Mouse (Mus musculus) limb, embryonic 14.5 days (tissue): ENCODE measurements around the gene Tctex1d1. TPM values are rescaled to one million over a fixed set of nuclear protein-coding genes. Genes with fewer than 3 reads are reported as not detected.

Experiments
- ATAC-seq: fragments of 200-750 bp; cut with Nextera tagmentation; 2 replicates; pipeline ENCODE4 v1.8.0; 2017; ENCODE audit warnings: low read depth, moderate number of reproducible peaks, moderate TSS enrichment; ENCODE audit not compliant: low FRiP score
- DNase-seq: peaks from one replicate; pipeline ENCODE4 v3.0.0-alpha.2; 2015; ENCODE audit warnings: low spot score
- H3K27ac ChIP-seq: fragments of 300-500 bp; sonication (generic); replicated peaks from 2 replicates; pipeline ENCODE4 v1.5.1; 2014; ENCODE audit warnings: low read depth, mild to moderate bottlenecking, low read length, moderate library complexity, mixed read lengths
- H3K27me3 ChIP-seq: fragments of 300-500 bp; sonication (generic); 2 replicates; pipeline ENCODE4 v1.6.1; 2014; ENCODE audit warnings: low read length, mixed read lengths; ENCODE audit not compliant: control insufficient read depth, insufficient read depth
- H3K36me3 ChIP-seq: fragments of 300-500 bp; sonication (generic); 2 replicates; pipeline ENCODE4 v1.6.1; 2014; ENCODE audit warnings: mild to moderate bottlenecking, low read length, moderate library complexity, mixed read lengths; ENCODE audit not compliant: control insufficient read depth, insufficient read depth
- H3K4me1 ChIP-seq: fragments of 300-500 bp; sonication (generic); 2 replicates; pipeline ENCODE4 v1.6.1; 2014; ENCODE audit warnings: antibody characterized with exemption, low read length, mixed read lengths; ENCODE audit not compliant: control insufficient read depth, insufficient read depth
- H3K4me2 ChIP-seq: fragments of 300-500 bp; sonication (generic); replicated peaks from 2 replicates; pipeline ENCODE4 v1.6.1; 2014; ENCODE audit warnings: low read depth, mild to moderate bottlenecking, low read length, moderate library complexity; ENCODE audit not compliant: severe bottlenecking
- H3K4me3 ChIP-seq: fragments of 300-500 bp; sonication (generic); replicated peaks from 2 replicates; pipeline ENCODE4 v1.5.1; 2014; ENCODE audit warnings: low read length
- H3K9ac ChIP-seq: fragments of 300-500 bp; sonication (generic); 2 replicates; pipeline ENCODE4 v1.6.1; 2014; ENCODE audit warnings: mild to moderate bottlenecking, low read depth, low read length, moderate library complexity; ENCODE audit not compliant: severe bottlenecking
- H3K9me3 ChIP-seq: fragments of 300-500 bp; sonication (generic); 2 replicates; pipeline ENCODE4 v1.6.1; 2016; ENCODE audit warnings: low read length; ENCODE audit not compliant: control insufficient read depth
- POLR2A ChIP-seq: fragments of 200-500 bp; IDR thresholded peaks from 2 replicates; pipeline ENCODE4 v1.8.0; 2012; ENCODE audit warnings: inconsistent platforms, mild to moderate bottlenecking, moderate library complexity, borderline replicate concordance; ENCODE audit not compliant: insufficient read depth, insufficient read length; ENCODE audit errors: extremely low read depth
- WGBS: fragments of 180-500 bp; shearing (Covaris S2); extraction: QIAGEN DNeasy Blood & Tissue Kit; methylation state at CpG from one replicate; pipeline ENCODE4 v1.1.7; 2014; 5-methylcytosine and 5-hydroxymethylcytosine counted together
- polyA plus RNA-seq, 2 experiments: library from polyadenylated mRNA; depleted of rRNA in 1 of 2; stranded (reverse) in 1 of 2; unstranded in 1 of 2; fragments of >200 nt; fragmentation: Nextera tagmentation in 1 of 2; extraction: Ambion mirVana in 1 of 2; gene quantifications; 2 replicates each; pipeline versions ENCODE4 v1.2.1 to v1.2.3; 2012 to 2014

Gene Tctex1d1
- polyA plus RNA-seq, 2 experiments: 0.30 to 0.56 TPM

DNA sequence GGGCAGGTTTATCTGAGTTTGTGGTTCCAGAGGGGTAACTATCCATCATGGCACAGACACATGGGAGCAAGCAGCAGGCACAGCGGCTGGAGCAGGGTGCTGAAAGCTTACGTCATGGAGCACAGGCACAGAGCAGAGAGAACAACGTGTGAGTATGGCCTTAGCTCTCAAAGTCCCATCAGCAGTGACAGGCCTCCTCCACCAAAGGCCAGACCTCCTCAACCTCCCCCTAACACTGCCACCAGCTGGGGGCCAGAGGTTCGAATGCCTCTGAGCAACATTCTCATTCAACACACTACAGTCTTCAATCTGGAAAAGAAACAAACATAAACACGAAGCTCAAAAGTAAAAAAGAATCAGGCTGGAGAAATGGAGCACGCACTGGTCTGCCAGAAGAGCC is 10.1 kb downstream of the Tctex1d1 start:
- Histone ChIP-seq H3K36me3 (no peaks in the 10 kb centered on the region), H3K4me2 (no peak overlapping the region), H3K4me3 (no peak overlapping the region), H3K9ac (no peak overlapping the region), H3K27me3 (no peaks in the 10 kb centered on the region), H3K27ac (no peak overlapping the region), H3K9me3 (no peaks in the 10 kb centered on the region), H3K4me1 (no peaks in the 10 kb centered on the region; the same call in 1 of the 2 replicates)
- 75% methylated on average over 6 of the region's 6 CpGs for WGBS
- no peak for TF ChIP-seq POLR2A
- no peak for ATAC-seq
- no peak for DNase-seq

DNA sequence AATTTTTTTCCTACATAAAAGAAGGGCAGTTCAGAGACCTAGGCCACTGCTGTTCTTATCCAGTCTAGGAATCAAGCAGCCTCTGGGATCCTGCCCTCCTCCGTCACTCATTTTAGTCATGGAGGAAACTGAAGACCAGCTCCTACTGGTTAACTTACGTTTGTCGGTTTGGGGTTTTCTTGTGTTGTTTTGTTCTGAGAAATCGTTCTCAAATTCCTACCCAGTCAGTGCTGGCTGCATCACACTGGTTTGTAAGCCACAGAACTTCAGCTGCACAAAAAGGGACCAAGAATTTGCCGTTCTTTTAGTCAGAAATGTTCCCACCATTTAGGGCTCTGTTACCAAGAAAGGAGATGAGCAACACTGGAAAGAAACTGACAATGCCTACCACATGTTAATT is 11.0 kb downstream of the Tctex1d1 start:
- H3K36me3 ChIP-seq: no peaks in the 10 kb centered on the region
- no peak for DNase-seq

GRCm38 (mm10) chr4:102990016-102990415 is 11.6 kb downstream of the Tctex1d1 start:
- Histone ChIP-seq H3K4me1 (no peaks in the 10 kb centered on the region; the same call in 1 of the 2 replicates), H3K9me3 (no peaks in the 10 kb centered on the region), H3K4me2 (no peak overlapping the region), H3K27ac (no peak overlapping the region), H3K36me3 (no peaks in the 10 kb centered on the region), H3K27me3 (no peaks in the 10 kb centered on the region), H3K4me3 (no peak overlapping the region), H3K9ac (no peak overlapping the region)
- WGBS: 72% methylated on average over 4 of the region's 4 CpGs
- TF ChIP-seq POLR2A: no peak
- DNase-seq (no peak), ATAC-seq (no peak)

More for the DNA sequence above, 11.0 kb downstream of the Tctex1d1 start:
- no peak for ATAC-seq
- H3K9ac ChIP-seq: no peak overlapping the region
- H3K4me3 ChIP-seq: no peak overlapping the region
- H3K4me1 ChIP-seq: no peaks in the 10 kb centered on the region; the same call in 1 of the 2 replicates
- H3K27ac ChIP-seq: no peak overlapping the region
- H3K4me2 ChIP-seq: no peak overlapping the region
- no peaks in the 10 kb centered on the region for H3K9me3 ChIP-seq
- TF ChIP-seq POLR2A: no peak
- WGBS: 88% methylated on average over 5 of the region's 5 CpGs
- H3K27me3 ChIP-seq: no peaks in the 10 kb centered on the region

DNA sequence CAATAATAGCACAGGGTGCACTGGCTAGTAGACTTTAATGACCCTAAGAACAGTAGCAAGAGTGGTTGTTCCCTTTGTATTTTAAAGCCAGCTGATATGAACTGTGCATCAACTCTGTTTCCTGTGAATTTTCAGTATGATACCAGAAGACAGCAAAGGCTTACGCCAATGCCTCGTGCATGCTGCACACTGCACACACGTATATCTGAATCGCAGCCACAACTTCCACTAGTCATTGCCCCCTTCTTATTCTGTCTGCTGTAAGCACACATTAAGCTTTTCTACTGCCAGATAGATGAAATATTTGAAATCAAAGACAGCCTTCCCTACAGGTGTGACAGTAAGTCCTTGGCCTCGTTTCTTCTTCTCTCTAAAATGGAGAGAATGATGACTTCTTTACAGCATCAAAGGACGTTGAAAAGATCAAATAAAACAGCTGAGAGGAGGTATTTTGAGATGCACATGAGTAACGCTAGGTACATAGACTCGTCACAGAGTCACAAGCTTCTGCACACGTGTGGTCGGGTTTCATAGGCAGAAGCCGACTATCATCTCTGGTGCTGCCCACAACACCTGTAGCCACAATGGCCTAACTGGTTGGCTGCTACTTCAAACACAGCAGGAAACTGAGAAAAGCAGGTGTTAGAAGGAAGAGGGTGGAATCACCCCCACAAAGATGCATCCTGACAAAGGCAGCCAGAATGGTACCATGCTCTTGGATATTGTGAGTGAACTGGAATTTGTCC is 12.4 kb downstream of the Tctex1d1 start:
- no peak overlapping the region for H3K4me3 ChIP-seq
- DNase-seq (no peak), ATAC-seq (no peak)
- no peak overlapping the region for H3K27ac ChIP-seq
- no peak overlapping the region for H3K9ac ChIP-seq
- no peak overlapping the region for H3K4me2 ChIP-seq
- 63% methylated on average over 11 of the region's 11 CpGs for WGBS
- H3K9me3 ChIP-seq: no peaks in the 10 kb centered on the region
- no peaks in the 10 kb centered on the region for H3K36me3 ChIP-seq
- H3K4me1 ChIP-seq: no peaks in the 10 kb centered on the region; the same call in 1 of the 2 replicates
- TF ChIP-seq POLR2A: no peak
- no peaks in the 10 kb centered on the region for H3K27me3 ChIP-seq

DNA sequence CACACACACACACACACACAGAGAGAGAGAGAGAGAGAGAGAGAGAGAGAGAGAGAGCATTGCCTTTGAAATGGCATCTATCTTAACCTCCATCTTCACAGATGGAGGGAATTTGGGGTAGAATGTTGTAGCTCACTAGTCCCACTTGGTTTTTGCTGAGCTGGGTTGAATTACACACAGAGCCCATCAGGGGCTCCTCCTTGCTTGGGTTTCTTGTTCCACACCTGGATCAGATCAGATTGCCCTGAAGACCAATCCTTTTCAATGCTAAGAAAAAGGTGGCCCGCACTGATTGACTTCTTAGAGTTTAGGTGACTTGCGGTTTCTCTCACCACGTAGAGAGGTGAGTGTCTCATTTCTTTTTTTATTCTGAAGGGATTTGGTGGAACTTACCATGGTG is 13.3 kb downstream of the Tctex1d1 start:
- Histone ChIP-seq H3K4me1 (no peaks in the 10 kb centered on the region; the same call in 1 of the 2 replicates), H3K27ac (no peak overlapping the region), H3K9ac (no peak overlapping the region), H3K4me2 (no peak overlapping the region), H3K9me3 (no peaks in the 10 kb centered on the region), H3K36me3 (no peaks in the 10 kb centered on the region), H3K27me3 (no peaks in the 10 kb centered on the region), H3K4me3 (no peak overlapping the region)
- no peak for DNase-seq
- TF ChIP-seq POLR2A: no peak
- WGBS: 69% methylated on average over 3 of the region's 3 CpGs
- no peak for ATAC-seq
